Mouse (Mus musculus): ENCODE data around the gene Fez2. TPM values are rescaled to one million over a fixed set of nuclear protein-coding genes. Genes with fewer than 3 reads are reported as not detected.

The Fez2 gene
- polyA plus RNA-seq, 1 experiment = 42.9 TPM

DNA sequence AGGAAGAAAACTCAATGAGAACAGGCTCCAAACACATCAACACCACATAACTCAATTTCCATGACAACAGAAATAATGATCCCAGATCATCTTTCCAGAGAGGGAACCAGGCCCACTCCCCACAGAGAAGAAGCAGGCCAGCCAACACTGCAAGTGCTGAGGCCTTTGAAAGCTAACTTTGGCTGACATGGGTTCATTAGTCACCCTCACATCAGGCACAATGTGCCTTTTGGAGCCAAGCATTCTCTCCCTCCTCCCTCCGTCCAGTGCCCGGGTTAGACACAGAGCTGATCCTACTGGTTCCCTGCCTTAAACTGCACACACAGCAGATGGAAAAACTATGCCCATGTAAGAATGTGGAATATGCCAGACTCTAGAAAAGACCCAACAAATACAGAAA lies 8.1 kb downstream of the Fez2 start:
- H3K27ac ChIP-seq (ENCODE audit: insufficient read depth, low read depth, low read length) = no peak overlapping the region
- WGBS = 53% methylated on average over 2 of the region's 2 CpGs
- no peak for DNase-seq
- no peaks in the 10 kb centered on the region; the same call in 1 of the 2 replicates for H3K36me3 ChIP-seq (ENCODE audit: control insufficient read depth, insufficient read depth, low read length)
- no peak overlapping the region for H3K4me3 ChIP-seq (ENCODE audit: insufficient read depth, low read depth, low read length)
- H3K27me3 ChIP-seq (replicated peaks; ENCODE audit: control insufficient read depth, insufficient read depth, low read length) = no peaks in the 10 kb centered on the region
- TF ChIP-seq POLR2A (IDR thresholded peaks at IDR 0.05; ENCODE audit: low read depth, low read length) (no peak), CTCF (conservative IDR thresholded peaks at IDR 0.05; ENCODE audit: insufficient read depth, insufficient read length, low read depth, low read length) (no peak)
- peaks cover 10% of the 10 kb centered on the region for H3K4me1 ChIP-seq (ENCODE audit: control insufficient read depth, insufficient read depth, low read length)

DNA sequence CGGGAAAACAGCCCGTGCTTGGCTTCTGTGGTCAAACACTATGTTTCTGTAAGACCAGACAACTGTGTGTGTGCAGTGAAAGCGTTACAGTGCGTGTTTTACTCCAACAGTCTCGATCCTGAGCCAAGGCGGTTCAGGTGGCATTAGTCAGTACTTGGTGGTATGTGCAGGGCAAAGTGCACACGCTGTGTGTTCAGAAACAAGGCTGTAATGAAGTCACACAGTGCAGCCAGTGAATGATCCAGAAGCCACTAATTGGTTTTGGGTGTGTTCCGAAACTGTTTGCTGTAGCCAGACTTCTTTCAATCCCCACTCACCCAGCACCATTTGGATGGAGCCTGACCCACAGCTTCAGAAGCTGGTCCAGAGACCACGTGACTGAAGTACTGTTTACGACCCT lies 9.6 kb downstream of the Fez2 start:
- 66% methylated on average over 10 of the region's 10 CpGs for WGBS
- Histone ChIP-seq H3K27me3 (replicated peaks; ENCODE audit: control insufficient read depth, insufficient read depth, low read length) (no peaks in the 10 kb centered on the region), H3K27ac (ENCODE audit: insufficient read depth, low read depth, low read length) (no peak overlapping the region), H3K4me3 (ENCODE audit: insufficient read depth, low read depth, low read length) (no peak overlapping the region), H3K36me3 (ENCODE audit: control insufficient read depth, insufficient read depth, low read length) (no peaks in the 10 kb centered on the region; the same call in none of the 2 replicates), H3K4me1 (ENCODE audit: control insufficient read depth, insufficient read depth, low read length) (peaks cover 10% of the 10 kb centered on the region)
- TF ChIP-seq CTCF (conservative IDR thresholded peaks at IDR 0.05; ENCODE audit: insufficient read depth, insufficient read length, low read depth, low read length) (no peak), POLR2A (IDR thresholded peaks at IDR 0.05; ENCODE audit: low read depth, low read length) (no peak)
- peak; percentile 27 for DNase-seq

DNA sequence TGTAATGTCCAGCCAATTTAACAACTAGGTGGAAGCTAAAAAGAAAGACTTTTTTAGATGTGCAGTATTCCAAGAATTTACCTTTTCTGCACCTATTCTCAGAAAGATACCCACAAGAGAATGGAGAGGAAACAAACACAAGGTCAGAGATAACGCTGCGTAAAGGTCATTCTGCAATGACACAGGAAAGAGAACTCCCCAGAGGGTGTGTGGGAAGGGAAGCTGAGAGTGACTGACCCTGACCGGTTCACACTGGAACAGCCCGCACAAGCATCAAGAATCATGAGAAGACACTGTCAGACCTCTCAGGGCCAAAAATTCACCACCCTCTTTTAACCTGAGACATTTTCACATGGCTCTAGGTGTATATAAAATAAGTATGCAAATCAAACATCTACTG lies 10.4 kb downstream of the Fez2 start:
- Histone ChIP-seq H3K27ac (ENCODE audit: insufficient read depth, low read depth, low read length) (no peak overlapping the region), H3K4me1 (ENCODE audit: control insufficient read depth, insufficient read depth, low read length) (peaks cover 11% of the 10 kb centered on the region), H3K36me3 (ENCODE audit: control insufficient read depth, insufficient read depth, low read length) (no peaks in the 10 kb centered on the region; the same call in none of the 2 replicates), H3K27me3 (replicated peaks; ENCODE audit: control insufficient read depth, insufficient read depth, low read length) (no peaks in the 10 kb centered on the region), H3K4me3 (ENCODE audit: insufficient read depth, low read depth, low read length) (no peak overlapping the region)
- TF ChIP-seq CTCF (conservative IDR thresholded peaks at IDR 0.05; ENCODE audit: insufficient read depth, insufficient read length, low read depth, low read length) (no peak), POLR2A (IDR thresholded peaks at IDR 0.05; ENCODE audit: low read depth, low read length) (no peak)
- DNase-seq = peak; percentile 80
- 24% methylated on average over 4 of the region's 4 CpGs for WGBS

DNA sequence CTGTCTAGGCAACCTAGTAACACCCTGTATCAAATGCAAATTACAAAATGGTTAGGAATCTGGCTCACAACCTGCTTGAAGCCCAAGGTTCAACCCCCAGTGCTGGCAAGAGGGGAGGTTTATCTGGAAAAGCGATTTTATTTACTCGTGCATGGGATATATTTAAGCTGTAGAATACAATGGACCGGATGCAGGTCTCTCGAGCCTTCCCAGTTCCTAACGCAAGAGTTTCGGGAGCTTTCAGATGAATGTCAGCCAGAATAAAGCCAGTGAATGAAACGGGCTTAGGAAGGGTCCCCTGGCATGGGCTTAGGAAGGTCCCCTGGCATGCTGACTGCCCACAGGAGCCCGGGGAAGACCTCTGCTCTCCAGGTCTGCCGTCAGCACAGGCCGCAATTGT lies 11.1 kb downstream of the Fez2 start:
- H3K27me3 ChIP-seq (replicated peaks; ENCODE audit: control insufficient read depth, insufficient read depth, low read length) = no peaks in the 10 kb centered on the region

DNA sequence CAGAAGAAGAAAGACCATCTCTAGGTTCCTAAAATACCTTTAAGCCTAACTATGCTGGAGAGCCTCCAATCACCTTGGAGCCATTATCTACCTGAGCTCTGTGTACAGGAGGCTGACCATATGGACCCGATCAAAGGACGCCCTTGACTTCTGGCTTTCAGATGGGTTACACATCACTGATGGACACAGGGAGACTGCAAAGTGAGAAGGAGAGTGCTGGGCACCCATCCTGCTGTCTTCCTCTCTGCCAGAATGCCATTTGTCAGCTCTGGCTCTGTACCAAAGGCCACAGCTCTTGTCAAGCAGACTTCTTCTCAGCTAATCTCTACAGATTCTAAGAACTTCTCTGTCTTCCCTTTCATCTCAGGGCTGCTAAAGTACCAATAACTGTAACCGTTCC lies 12.6 kb downstream of the Fez2 start:
- Histone ChIP-seq H3K4me1 (ENCODE audit: control insufficient read depth, insufficient read depth, low read length) (peaks cover 29% of the 10 kb centered on the region), H3K27ac (ENCODE audit: insufficient read depth, low read depth, low read length) (no peak overlapping the region), H3K36me3 (ENCODE audit: control insufficient read depth, insufficient read depth, low read length) (no peaks in the 10 kb centered on the region; the same call in 1 of the 2 replicates), H3K27me3 (replicated peaks; ENCODE audit: control insufficient read depth, insufficient read depth, low read length) (no peaks in the 10 kb centered on the region), H3K4me3 (ENCODE audit: insufficient read depth, low read depth, low read length) (no peak overlapping the region)
- 84% methylated on average over 3 of the region's 3 CpGs for WGBS
- TF ChIP-seq CTCF (conservative IDR thresholded peaks at IDR 0.05; ENCODE audit: insufficient read depth, insufficient read length, low read depth, low read length) (no peak), POLR2A (IDR thresholded peaks at IDR 0.05; ENCODE audit: low read depth, low read length) (no peak)
- DNase-seq = peak; percentile 21

More for the DNA sequence above, 11.1 kb downstream of the Fez2 start:
- H3K4me3 ChIP-seq (ENCODE audit: insufficient read depth, low read depth, low read length) = no peak overlapping the region
- peak overlapping the region; percentile 52 for H3K27ac ChIP-seq (ENCODE audit: insufficient read depth, low read depth, low read length)
- TF ChIP-seq CTCF (conservative IDR thresholded peaks at IDR 0.05; ENCODE audit: insufficient read depth, insufficient read length, low read depth, low read length) (no peak), POLR2A (IDR thresholded peaks at IDR 0.05; ENCODE audit: low read depth, low read length) (no peak)
- H3K4me1 ChIP-seq (ENCODE audit: control insufficient read depth, insufficient read depth, low read length) = peaks cover 19% of the 10 kb centered on the region
- 81% methylated on average over 10 of the region's 10 CpGs for WGBS
- no peak for DNase-seq
- no peaks in the 10 kb centered on the region; the same call in none of the 2 replicates for H3K36me3 ChIP-seq (ENCODE audit: control insufficient read depth, insufficient read depth, low read length)

DNA sequence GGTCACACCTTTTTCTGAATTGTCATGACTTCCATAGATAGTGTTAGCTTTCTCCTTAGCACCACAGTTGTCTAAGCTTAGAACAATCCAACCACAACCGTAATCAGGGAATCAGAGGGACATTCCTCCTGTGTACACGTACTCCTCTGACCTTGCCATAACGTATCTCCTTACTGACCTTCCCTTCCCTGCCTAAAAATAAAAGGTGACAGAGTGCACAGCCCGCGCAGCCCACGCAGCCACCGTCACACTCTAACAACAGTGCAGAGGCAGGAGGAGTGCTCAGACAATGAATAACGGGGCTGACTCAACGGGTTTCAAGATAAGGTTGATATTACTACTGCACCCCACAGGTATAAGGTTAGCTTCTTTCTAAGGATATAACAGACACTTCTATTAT lies 14.1 kb downstream of the Fez2 start:
- H3K4me1 ChIP-seq (ENCODE audit: control insufficient read depth, insufficient read depth, low read length) = peaks cover 33% of the 10 kb centered on the region
- 58% methylated on average over 9 of the region's 9 CpGs for WGBS
- no peak overlapping the region for H3K4me3 ChIP-seq (ENCODE audit: insufficient read depth, low read depth, low read length)
- no peak for DNase-seq
- H3K36me3 ChIP-seq (ENCODE audit: control insufficient read depth, insufficient read depth, low read length) = no peaks in the 10 kb centered on the region; the same call in 1 of the 2 replicates
- H3K27ac ChIP-seq (ENCODE audit: insufficient read depth, low read depth, low read length) = no peak overlapping the region; the same call in 1 of the 2 replicates
- H3K27me3 ChIP-seq (replicated peaks; ENCODE audit: control insufficient read depth, insufficient read depth, low read length) = no peaks in the 10 kb centered on the region
- TF ChIP-seq POLR2A (IDR thresholded peaks at IDR 0.05; ENCODE audit: low read depth, low read length) (no peak), CTCF (conservative IDR thresholded peaks at IDR 0.05; ENCODE audit: insufficient read depth, insufficient read length, low read depth, low read length) (no peak)

DNA sequence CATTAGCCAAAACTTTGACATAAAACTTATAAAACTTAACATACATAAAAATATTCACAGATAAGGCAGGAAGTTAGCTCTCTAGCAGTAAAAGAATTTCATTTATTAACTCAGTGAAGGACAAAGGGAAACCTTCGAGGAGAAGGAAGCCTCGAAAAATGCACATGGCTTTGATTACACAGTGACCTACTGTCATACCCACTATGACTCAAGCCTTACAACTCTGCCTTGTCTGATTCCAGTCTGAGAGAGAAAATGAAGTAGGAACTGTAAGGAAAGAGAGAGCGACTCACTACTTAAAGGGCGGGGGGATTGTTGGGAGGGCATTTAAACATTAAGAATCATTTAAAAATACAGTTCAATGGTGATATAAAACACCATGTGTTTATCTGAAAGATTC lies 14.7 kb downstream of the Fez2 start:
- no peak overlapping the region for H3K27ac ChIP-seq (ENCODE audit: insufficient read depth, low read depth, low read length)
- 56% methylated on average over 4 of the region's 4 CpGs for WGBS
- H3K36me3 ChIP-seq (ENCODE audit: control insufficient read depth, insufficient read depth, low read length) = no peaks in the 10 kb centered on the region; the same call in none of the 2 replicates
- no peaks in the 10 kb centered on the region for H3K27me3 ChIP-seq (replicated peaks; ENCODE audit: control insufficient read depth, insufficient read depth, low read length)
- TF ChIP-seq POLR2A (IDR thresholded peaks at IDR 0.05; ENCODE audit: low read depth, low read length) (no peak), CTCF (conservative IDR thresholded peaks at IDR 0.05; ENCODE audit: insufficient read depth, insufficient read length, low read depth, low read length) (no peak)
- no peak overlapping the region for H3K4me3 ChIP-seq (ENCODE audit: insufficient read depth, low read depth, low read length)
- DNase-seq = no peak
- H3K4me1 ChIP-seq (ENCODE audit: control insufficient read depth, insufficient read depth, low read length) = peaks cover 31% of the 10 kb centered on the region
